Mouse (Mus musculus) v-Abl transformed pro-B cells (cell line): Measurements from ENCODE around the gene Map4k1.

Experiments used
- in situ Hi-C, 2 experiments: fragments of 400-800 bp; cut with MboI; formaldehyde crosslinking; loops; one replicate each; pipeline ENCODE4 v1.15.1; 2025; ENCODE audit not compliant: unreplicated experiment in 2 of 2

Map4k1 gene

DNA sequence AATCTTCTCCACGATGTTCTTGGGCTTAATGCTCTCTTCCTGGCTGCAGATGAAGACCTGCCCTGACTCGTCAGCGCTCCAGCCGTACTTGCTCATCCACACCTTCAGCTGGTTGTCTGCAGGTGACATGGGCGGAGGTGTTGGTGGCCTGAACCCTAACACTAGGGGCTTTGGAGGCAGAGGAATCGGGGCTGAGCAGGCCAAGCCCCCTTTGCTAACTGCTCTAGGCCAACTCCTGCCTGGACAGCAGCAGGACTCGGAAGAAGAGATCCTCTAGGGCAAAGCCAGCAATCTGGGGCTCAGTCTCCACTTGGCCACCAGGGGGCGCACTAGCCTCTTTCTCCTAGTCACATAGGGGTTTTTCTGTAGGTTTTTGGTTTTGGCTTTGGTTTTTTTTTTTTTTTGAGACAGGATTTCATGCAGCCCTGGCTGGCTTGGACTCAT is 9.3 kb upstream of the Map4k1 start:
- in situ Hi-C loops: loop anchor here (5.0 kb wide), 1 partner anchor 65 kb away; no protein-coding TSS in a partner anchor

- in situ Hi-C loops: loop anchor here (5.0 kb wide), 1 partner anchor 64 kb away; no protein-coding TSS in a partner anchor
Observed at GRCm38 (mm10) chr7:28973025-28973424, 8.8 kb upstream of the Map4k1 start.

DNA sequence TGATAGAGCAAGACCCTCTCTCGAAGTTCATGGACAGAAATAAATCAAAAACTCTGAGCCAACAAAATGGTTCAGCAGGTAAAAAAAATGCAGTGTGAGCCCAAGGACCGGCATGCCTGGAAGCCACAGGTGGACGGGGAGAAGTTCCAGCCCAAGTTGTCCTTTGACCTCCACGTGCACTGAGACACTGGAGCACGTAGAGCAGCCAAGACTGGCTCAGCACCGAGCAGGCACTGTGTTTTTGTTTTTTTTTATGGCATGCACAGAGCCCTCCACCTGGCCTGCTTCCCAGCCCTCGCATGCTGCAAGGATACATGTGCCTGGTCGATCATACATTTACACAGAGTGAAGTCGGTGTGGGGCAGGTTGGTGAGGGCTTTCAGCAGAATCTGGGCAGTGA is 4.3 kb upstream of the Map4k1 start:
- in situ Hi-C loops: no loop called here

DNA sequence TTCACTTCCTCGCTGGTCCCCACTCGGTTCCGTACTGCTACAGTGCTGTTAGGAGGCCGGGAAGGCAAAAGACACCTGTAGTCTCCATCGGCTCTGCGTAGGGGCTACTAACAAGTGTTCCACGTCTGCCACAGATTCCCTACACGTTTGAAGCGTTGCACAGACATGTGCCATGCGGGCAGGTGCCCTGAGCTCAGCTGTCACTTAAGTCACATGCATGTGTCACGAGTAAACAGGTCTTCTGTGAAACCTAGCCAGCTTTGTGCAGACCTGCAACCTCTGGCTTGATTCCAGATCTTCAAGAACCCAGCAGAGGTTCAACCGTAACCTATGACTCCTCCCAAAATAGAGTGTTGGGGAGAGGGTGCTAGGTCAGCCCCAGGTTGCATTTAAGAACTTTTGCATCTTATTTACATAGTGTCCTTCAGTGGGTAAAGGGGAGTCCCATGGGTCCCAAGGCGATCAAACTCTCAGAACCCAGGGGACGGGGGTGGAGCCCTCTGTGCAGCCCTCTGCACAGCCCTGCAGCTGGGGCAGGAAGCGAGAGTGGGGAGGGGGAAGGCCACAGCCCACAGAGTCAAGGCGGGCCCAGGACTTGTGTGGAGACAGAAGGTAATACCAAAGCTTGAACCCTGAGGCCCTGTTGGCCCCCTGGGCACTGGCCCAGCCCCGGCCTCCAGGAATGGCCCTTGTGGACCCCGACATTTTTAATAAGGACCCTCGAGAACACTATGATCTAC is 594 bp downstream of the Map4k1 start:
- in situ Hi-C loops: loop anchor here in 1 of 2 experiments (10.0 kb wide), 1 partner anchor 192 kb away; the partner anchor contains the start of genes Ggn and Spred3

- in situ Hi-C loops: loop anchor here in 1 of 2 experiments (10.0 kb wide), 1 partner anchor 192 kb away; the partner anchor contains the start of genes Ggn and Spred3
Observed at GRCm38 (mm10) chr7:28983141-28983564, 1.3 kb downstream of the Map4k1 start.

DNA sequence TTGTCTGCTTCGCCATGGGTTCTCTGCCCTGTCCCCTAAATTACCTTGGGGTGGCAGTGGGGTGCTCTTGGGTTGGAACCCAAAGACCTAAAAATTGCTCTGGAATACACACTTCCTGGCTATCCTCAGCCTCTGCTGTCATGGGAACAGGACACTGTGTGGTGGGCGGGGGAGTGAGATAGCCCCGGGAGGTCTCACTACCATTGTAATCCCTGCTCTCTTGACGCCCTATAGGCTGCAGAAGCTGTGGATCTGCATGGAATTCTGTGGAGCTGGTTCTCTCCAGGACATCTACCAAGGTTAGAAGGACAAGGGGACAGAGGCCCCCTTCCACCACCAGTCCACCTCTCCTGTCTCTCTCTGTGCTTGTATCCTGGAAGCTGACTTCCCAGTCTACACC is 2.0 kb downstream of the Map4k1 start:
- in situ Hi-C loops: loop anchor here in 1 of 2 experiments (10.0 kb wide), 1 partner anchor 191 kb away; the partner anchor contains the start of genes Ggn and Spred3

DNA sequence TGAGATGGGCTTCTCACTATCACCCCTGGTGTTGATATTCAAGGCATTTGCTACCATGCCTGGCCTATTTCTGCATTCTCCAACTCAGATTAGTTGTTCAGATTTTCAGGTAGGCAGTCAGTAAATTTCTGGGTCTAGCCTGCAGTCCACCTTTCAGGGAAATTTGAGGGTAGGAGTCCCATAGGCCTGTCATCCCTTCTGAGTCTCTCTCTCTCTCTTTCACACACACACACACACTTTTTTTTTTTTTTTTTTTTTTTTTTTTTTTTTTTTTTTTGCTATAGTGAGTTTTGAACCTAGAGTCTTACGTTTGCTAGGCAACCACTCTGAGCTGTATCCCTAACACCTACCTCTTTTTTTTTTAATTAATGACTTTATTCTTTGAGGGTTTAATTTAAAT is 2.6 kb downstream of the Map4k1 start:
- in situ Hi-C loops: loop anchor here in 1 of 2 experiments (10.0 kb wide), 1 partner anchor 190 kb away; the partner anchor contains the start of genes Ggn and Spred3

GRCm38 (mm10) chr7:28985207-28985606 is 3.4 kb downstream of the Map4k1 start:
- in situ Hi-C loops: loop anchor here (5.0 to 10.0 kb wide), 2 partner anchors 37 to 190 kb away; partner anchors contain the start of genes Ggn (in 1 of the 2) and Spred3 (in 1 of the 2)

- in situ Hi-C loops: no loop called here
Observed at GRCm38 (mm10) chr7:28990766-28991273, 9.0 kb downstream of the Map4k1 start.

DNA sequence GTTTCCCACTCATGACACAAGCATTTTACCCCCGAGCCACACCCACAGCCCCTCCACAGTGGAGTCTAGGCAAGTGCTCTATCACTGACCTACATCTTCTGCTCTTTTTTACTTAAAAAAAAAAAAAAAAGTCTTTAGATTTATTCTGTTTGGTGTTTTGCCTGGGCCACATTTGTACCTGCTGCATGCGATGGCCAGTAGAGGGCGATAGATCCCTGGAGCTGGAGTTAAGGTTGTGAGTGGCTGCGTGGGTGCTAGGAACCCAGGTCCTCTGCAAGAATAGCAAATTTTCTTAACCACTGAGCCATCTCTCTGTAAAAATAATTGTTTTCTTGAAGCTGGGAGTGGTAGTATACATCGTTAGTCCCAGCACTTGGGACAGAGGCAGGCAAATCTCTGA is 9.8 kb downstream of the Map4k1 start:
- in situ Hi-C loops: no loop called here

GRCm38 (mm10) chr7:28992997-28993396 is 11.1 kb downstream of the Map4k1 start:
- in situ Hi-C loops: no loop called here

- in situ Hi-C loops: no loop called here
Observed at GRCm38 (mm10) chr7:28993402-28993801, 11.6 kb downstream of the Map4k1 start.

GRCm38 (mm10) chr7:29000651-29001605 is 19.1 kb downstream of the Map4k1 start:
- in situ Hi-C loops: no loop called here

- in situ Hi-C loops: no loop called here
Observed at GRCm38 (mm10) chr7:29007224-29008101, 25.6 kb downstream of the Map4k1 start.

GRCm38 (mm10) chr7:29008171-29008570 is 26.3 kb downstream of the Map4k1 start:
- in situ Hi-C loops: no loop called here

DNA sequence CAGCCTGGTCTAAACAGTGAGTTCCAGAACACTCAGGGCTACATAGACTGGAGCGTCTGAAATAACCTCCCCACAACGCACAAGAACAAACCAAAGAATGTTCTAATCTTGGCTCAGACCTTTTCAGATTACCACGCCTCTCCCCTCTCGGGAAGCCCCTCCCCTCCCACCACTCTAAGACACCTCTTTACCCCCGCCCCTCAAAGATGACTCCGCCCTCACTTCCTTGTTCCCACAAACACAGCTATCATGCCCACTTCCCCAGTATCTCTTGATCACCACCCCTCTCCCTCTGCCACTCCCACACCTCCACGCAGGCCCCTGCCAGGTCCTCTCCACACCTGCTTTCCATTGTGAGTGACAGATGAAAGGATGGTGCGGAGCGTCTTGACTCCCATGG is 26.9 kb downstream of the Map4k1 start:
- in situ Hi-C loops: no loop called here

GRCm38 (mm10) chr7:29014984-29015383 is 33.1 kb downstream of the Map4k1 start:
- in situ Hi-C loops: no loop called here

GRCm38 (mm10) chr7:29016440-29016839 is 34.6 kb downstream of the Map4k1 start:
- in situ Hi-C loops: no loop called here

GRCm38 (mm10) chr7:29017222-29017621 is 35.4 kb downstream of the Map4k1 start:
- in situ Hi-C loops: no loop called here
